Mouse (Mus musculus) neural tube, embryonic 14.5 days (tissue): ENCODE measurements at regions not wholly inside any gene's neighbourhood (a gene's known extent, or its start where the extent isn't known, plus 50 kb on each side); places are given as distances from the start of the nearest gene placed in this dataset.

Experiments used
- ATAC-seq: fragments of 200-750 bp; cut with Nextera tagmentation; 2 replicates; pipeline ENCODE4 v1.8.0; 2017; ENCODE audit warnings: low read depth, mild to moderate bottlenecking, moderate TSS enrichment, moderate library complexity
- H3K27ac ChIP-seq: fragments of 300-500 bp; sonication (generic); 2 replicates; pipeline ENCODE4 v1.5.1; 2014; ENCODE audit warnings: low read depth, mild to moderate bottlenecking, control low read depth, low read length, moderate library complexity, mixed read lengths
- H3K27me3 ChIP-seq: fragments of 300-500 bp; sonication (generic); 2 replicates; pipeline ENCODE4 v1.6.1; 2014; ENCODE audit warnings: low read length; ENCODE audit not compliant: control insufficient read depth, insufficient read depth
- H3K36me3 ChIP-seq: fragments of 300-500 bp; sonication (generic); 2 replicates; pipeline ENCODE4 v1.6.1; 2014; ENCODE audit warnings: low read length, mixed read lengths; ENCODE audit not compliant: control insufficient read depth, insufficient read depth
- H3K4me1 ChIP-seq: fragments of 300-500 bp; sonication (generic); 2 replicates; pipeline ENCODE4 v1.6.1; 2014; ENCODE audit warnings: low read length; ENCODE audit not compliant: control insufficient read depth, insufficient read depth
- H3K4me2 ChIP-seq: fragments of 300-500 bp; sonication (generic); 2 replicates; pipeline ENCODE4 v1.6.1; 2014; ENCODE audit warnings: mild to moderate bottlenecking, low read depth, low read length, control low read depth
- H3K4me3 ChIP-seq: fragments of 300-500 bp; sonication (generic); 2 replicates; pipeline ENCODE4 v1.5.1; 2014; ENCODE audit warnings: low read depth, low read length, control low read depth, mixed read lengths
- H3K9ac ChIP-seq: fragments of 300-500 bp; sonication (generic); replicated peaks from 2 replicates; pipeline ENCODE4 v1.6.1; 2014; ENCODE audit warnings: low read depth, mild to moderate bottlenecking, control low read depth, low read length, mixed read lengths
- H3K9me3 ChIP-seq: fragments of 300-500 bp; sonication (generic); 2 replicates; pipeline ENCODE4 v1.6.1; 2016; ENCODE audit warnings: low read length; ENCODE audit not compliant: control insufficient read depth
- WGBS: fragments of 180-500 bp; shearing (Covaris S2); extraction: QIAGEN DNeasy Blood & Tissue Kit; methylation state at CpG from one replicate; pipeline ENCODE4 v1.1.7; 2014; 5-methylcytosine and 5-hydroxymethylcytosine counted together

DNA sequence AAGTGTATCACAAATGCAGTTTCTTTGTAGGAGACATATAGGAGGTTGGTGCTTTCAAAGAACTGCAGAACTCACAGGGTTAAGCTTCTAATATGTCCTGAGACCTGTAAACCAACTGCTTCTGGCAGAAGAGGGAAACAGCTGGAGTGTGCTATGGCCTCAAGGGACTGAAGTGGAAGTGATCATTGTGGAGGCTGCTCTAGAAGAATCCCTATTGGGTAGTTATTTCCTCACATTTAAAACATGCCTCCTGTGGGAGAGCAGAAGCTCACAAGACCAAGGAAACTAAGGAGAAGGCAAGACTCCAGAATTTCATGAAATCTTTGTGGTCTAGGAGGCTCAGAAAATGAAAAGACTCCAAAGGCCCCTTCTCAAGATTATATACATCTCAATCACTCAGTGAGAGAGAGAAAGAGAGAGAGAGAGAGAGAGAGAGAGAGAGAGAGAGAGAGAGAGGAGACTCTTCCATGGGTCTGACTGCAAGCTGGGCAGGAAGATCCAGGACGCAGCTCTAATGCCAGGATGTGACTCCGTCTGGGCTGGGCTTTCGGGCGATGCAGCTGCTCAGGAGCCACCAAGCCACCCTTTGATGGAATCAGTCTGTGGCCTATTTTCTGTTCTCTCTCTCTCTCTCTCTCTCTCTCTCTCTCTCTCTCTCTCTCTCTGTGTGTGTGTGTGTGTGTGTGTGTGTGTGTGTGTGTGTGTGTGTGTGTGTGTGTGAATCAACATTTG lies 93.3 kb downstream of the Pdcl3 start:
- WGBS: 69% methylated on average over 4 of the region's 4 CpGs
- Histone ChIP-seq H3K4me1 (no peaks in the 10 kb centered on the region), H3K9me3 (no peaks in the 10 kb centered on the region), H3K4me3 (no peak overlapping the region), H3K9ac (no peak overlapping the region), H3K27ac (no peak overlapping the region), H3K4me2 (no peak overlapping the region), H3K36me3 (no peaks in the 10 kb centered on the region), H3K27me3 (no peaks in the 10 kb centered on the region)
- no peak for ATAC-seq

DNA sequence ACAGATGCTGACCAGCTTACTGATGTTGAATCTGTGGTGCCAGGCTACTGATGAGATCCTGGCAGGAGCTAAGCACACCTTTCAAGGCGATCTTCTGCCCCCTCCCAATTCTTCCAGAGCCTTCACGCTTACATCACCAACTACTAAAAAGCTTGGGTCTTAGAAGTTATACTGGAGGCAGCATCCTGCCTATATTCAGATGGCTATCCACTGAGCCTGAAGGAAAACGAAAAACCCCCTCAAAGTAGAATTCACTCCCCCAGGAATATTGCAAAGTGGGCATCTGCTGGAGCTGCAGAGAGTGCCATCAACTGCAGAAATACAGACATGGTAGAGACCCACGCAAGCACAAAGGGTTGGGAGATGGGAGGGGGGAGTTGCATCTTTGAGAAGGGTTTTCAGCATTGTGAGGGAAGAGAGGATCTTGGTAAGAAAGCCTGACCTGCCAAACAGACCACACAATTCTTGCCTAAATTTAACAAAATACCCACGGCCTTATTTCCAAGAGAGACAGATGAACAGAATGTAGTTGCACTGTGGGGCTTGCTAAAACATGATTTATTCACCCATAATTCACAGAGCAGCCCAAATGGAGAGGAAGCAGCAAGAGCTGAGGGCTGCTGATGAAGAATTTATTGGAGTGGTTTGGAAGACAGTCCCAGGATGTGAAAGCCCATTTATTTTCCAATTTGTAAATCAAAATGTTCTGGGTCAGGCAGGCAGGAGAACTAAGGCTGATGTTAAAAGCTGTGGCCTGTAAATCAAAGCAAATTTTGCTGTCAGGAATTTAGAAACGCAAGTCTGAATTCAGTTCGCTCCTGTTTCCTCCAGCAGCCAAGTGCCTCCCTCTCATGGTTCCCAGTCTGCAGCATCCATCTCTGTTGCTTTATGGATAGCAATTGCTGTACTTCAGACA lies 98.8 kb downstream of the Pdcl3 start:
- no peak overlapping the region for H3K4me3 ChIP-seq
- H3K4me1 ChIP-seq: no peaks in the 10 kb centered on the region
- H3K27ac ChIP-seq: no peak overlapping the region
- 81% methylated on average over 7 of the region's 7 CpGs for WGBS
- H3K4me2 ChIP-seq: no peak overlapping the region
- no peak overlapping the region for H3K9ac ChIP-seq
- ATAC-seq: peak; percentile 21; the same call in 1 of the 2 replicates
- H3K9me3 ChIP-seq: no peaks in the 10 kb centered on the region
- H3K36me3 ChIP-seq: no peaks in the 10 kb centered on the region
- H3K27me3 ChIP-seq: no peaks in the 10 kb centered on the region

DNA sequence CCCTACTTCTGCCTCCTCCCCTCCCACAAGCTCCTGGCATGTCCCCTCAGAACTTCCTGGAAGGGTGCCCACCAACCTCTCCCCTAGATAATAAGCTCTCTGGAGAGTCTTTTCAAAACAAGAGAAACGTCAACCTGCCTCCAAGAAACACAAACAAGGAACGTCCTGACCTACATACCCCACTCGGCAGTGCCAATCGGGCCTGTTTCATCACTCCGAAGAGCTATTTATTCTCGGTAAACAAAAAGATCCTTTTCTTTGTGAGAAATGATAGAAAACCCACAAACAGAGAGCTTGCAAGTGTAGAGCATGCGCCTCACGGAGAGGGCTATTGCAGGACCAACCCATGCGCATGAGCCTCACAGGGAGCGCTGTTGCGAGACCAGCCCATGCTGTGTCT lies 100.9 kb downstream of the Pdcl3 start:
- Histone ChIP-seq H3K9ac (no peak overlapping the region), H3K27me3 (no peaks in the 10 kb centered on the region), H3K4me2 (no peak overlapping the region), H3K4me3 (no peak overlapping the region), H3K36me3 (no peaks in the 10 kb centered on the region), H3K27ac (no peak overlapping the region), H3K9me3 (no peaks in the 10 kb centered on the region), H3K4me1 (no peaks in the 10 kb centered on the region)
- ATAC-seq: no peak
- 78% methylated on average over 11 of the region's 11 CpGs for WGBS

DNA sequence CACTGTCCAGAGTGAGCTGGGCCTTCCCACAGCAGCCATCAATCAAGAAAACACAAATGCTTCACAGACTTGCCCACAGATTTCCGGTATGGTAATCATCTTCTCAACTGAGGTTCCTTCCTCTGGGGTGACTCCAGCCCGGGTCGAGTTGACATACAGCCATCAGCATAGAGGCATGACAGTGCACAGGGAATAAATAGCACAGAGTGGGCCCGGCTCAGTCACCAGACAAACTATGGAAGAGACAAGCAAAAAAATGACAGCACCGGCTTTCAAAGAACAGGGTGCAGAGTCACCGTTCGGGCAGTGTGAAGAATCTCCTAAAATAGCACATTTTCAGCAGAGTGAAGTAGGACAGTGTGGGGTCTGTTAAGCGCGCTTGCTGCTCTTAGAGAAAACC lies 103.7 kb upstream of the Npas2 start:
- Histone ChIP-seq H3K9ac (no peak overlapping the region), H3K27me3 (no peaks in the 10 kb centered on the region), H3K4me3 (no peak overlapping the region), H3K4me1 (no peaks in the 10 kb centered on the region), H3K36me3 (no peaks in the 10 kb centered on the region), H3K9me3 (no peaks in the 10 kb centered on the region), H3K4me2 (no peak overlapping the region), H3K27ac (no peak overlapping the region)
- ATAC-seq: no peak
- WGBS: 83% methylated on average over 9 of the region's 9 CpGs

DNA sequence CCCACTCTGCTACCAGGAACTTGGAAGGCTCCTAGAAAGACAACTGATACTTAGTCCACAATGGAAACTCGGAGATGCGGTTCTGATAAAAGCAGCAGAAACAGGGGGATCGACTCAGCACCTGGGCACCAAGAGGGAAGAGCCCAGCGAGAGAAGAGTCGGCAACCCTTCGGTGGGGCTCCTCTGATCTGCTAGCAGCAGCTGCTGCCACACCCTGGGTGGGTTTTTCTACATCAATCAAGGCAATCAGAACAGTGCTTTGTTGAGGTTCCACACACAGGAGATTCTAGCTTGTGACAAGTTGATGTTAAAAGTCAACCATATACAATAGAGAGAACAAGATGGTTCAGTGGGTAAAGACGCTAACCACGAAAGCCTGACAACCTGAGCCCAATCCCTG lies 102.4 kb upstream of the Npas2 start:
- Histone ChIP-seq H3K27ac (no peak overlapping the region), H3K4me3 (no peak overlapping the region), H3K4me2 (no peak overlapping the region), H3K27me3 (no peaks in the 10 kb centered on the region), H3K9me3 (no peaks in the 10 kb centered on the region), H3K9ac (no peak overlapping the region), H3K36me3 (no peaks in the 10 kb centered on the region), H3K4me1 (no peaks in the 10 kb centered on the region)
- 96% methylated on average over 8 of the region's 8 CpGs for WGBS
- ATAC-seq: no peak

DNA sequence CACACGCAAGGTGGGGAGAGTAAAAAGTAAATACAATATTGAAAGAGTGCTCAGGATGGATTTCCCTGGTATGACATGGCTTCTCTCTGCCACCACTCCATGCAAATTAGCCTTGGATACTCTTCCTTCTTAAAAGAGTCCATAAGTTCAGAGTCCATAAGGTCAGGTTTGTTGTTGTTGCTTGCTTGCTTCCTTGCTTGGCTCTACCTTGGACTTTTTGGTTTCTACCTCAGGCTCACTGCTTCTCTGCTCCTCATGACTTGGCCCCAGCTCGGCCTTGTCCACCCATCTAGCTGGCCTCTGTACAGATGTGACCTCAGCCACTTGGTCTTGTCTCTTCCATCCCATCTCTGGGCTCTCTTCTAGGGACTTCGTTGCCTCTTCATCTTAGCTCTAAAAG lies 101.9 kb upstream of the Npas2 start:
- no peaks in the 10 kb centered on the region for H3K36me3 ChIP-seq
- no peaks in the 10 kb centered on the region for H3K4me1 ChIP-seq
- H3K4me2 ChIP-seq: no peak overlapping the region
- no peak overlapping the region for H3K27ac ChIP-seq
- no peaks in the 10 kb centered on the region for H3K27me3 ChIP-seq
- H3K9me3 ChIP-seq: no peaks in the 10 kb centered on the region
- no peak overlapping the region for H3K9ac ChIP-seq
- no peak overlapping the region for H3K4me3 ChIP-seq
- no peak for ATAC-seq
- WGBS: 86% methylated on average over 3 of the region's 3 CpGs

DNA sequence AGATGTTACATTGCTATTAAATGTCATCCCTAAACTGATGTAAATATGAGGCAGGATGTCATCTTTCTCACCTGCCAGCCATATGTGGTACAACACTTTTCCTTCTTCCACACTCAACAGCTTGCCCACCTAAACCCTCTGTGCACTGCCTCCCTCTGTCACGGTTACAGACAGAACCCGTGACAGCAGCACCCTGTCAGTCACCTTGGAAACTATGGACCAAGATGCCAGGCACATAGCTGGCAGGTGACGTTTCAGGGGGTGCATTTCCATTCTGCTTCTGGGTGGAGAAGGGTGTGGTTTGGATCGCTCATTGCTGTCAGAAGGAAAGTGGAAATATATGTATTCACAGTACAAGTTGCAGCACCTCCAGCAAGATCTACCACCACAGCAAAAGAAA lies 100.2 kb upstream of the Npas2 start:
- 85% methylated on average over 4 of the region's 4 CpGs for WGBS
- ATAC-seq: no peak
- H3K9me3 ChIP-seq: no peaks in the 10 kb centered on the region

DNA sequence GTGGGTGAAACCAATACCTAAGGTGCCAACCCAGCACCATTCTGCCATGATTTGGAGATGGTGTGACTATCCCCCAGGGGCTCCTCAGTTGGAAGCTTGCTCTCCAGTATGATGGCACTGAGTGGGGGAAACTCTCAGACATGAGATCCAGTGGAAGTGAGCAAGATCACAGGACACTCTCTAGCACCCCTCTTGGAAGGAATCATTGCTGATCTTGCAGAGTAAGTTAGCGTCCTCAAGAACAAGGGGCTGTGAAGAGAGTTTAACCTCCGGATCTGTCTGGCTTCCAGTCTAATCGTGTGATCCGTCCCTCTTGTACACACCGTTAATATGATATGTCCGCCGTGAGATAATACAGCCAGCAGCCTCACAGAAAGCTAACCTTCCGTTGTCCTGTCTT lies 99.5 kb upstream of the Npas2 start:
- no peaks in the 10 kb centered on the region for H3K27me3 ChIP-seq
- H3K36me3 ChIP-seq: no peaks in the 10 kb centered on the region
- no peak overlapping the region for H3K9ac ChIP-seq
- H3K9me3 ChIP-seq: no peaks in the 10 kb centered on the region
- H3K27ac ChIP-seq: no peak overlapping the region
- H3K4me2 ChIP-seq: no peak overlapping the region
- WGBS: 93% methylated on average over 8 of the region's 8 CpGs
- no peak overlapping the region for H3K4me3 ChIP-seq
- H3K4me1 ChIP-seq: no peaks in the 10 kb centered on the region
- no peak for ATAC-seq

More for the DNA sequence above, 100.2 kb upstream of the Npas2 start:
- Histone ChIP-seq H3K4me1 (no peaks in the 10 kb centered on the region), H3K4me2 (no peak overlapping the region), H3K4me3 (no peak overlapping the region), H3K27ac (no peak overlapping the region), H3K36me3 (no peaks in the 10 kb centered on the region), H3K9ac (no peak overlapping the region), H3K27me3 (no peaks in the 10 kb centered on the region)

DNA sequence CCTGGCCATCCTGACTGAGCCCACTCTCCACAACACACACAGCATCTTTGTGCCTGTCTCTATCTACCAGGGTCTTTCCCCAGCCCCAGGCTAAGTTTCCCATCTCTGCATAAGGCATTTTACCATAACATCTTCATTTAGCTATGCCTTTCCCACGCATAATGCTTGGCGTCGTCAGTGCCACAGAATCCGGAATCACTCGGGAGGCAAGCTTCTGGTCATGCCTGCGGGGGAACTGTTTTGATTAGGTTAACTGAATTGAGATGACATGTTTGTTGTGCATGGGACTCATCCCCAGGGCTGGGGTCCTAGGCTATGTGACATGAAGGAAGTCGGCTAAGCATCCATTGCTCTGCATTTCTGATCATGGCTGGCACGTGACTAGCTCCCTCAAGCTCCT lies 97.6 kb upstream of the Npas2 start:
- H3K27me3 ChIP-seq: no peaks in the 10 kb centered on the region
- no peak overlapping the region for H3K27ac ChIP-seq
- H3K4me3 ChIP-seq: no peak overlapping the region
- H3K9me3 ChIP-seq: no peaks in the 10 kb centered on the region
- no peak overlapping the region for H3K9ac ChIP-seq
- H3K4me2 ChIP-seq: no peak overlapping the region
- no peak for ATAC-seq
- 90% methylated on average over 8 of the region's 8 CpGs for WGBS
- H3K4me1 ChIP-seq: no peaks in the 10 kb centered on the region
- H3K36me3 ChIP-seq: no peaks in the 10 kb centered on the region
